Mouse (Mus musculus) megakaryocyte, embryonic 14.5 days (primary cell): ENCODE data around the gene Fam205a1. TPM values are rescaled to one million over a fixed set of nuclear protein-coding genes. Genes with fewer than 3 reads are reported as not detected.
"Not testable (repeated sequence)": the region's sequence is repeated elsewhere in the genome, so short reads cannot be mapped to it uniquely, and the experiment has no call there.

Source experiments
- H3K27me3 ChIP-seq: replicated peaks from 2 replicates; pipeline ENCODE3; 2012; ENCODE audit warnings: inconsistent platforms
- H3K36me3 ChIP-seq: replicated peaks from 2 replicates; pipeline ENCODE3; 2012; ENCODE audit warnings: low read length, inconsistent platforms, mixed read lengths
- H3K4me1 ChIP-seq: 2 replicates; pipeline ENCODE4 v1.6.1; 2012; ENCODE audit warnings: inconsistent platforms
- H3K4me3 ChIP-seq: replicated peaks from 2 replicates; pipeline ENCODE3; 2012; ENCODE audit warnings: moderate library complexity, mild to moderate bottlenecking, inconsistent platforms
- H3K9me3 ChIP-seq: 2 replicates; pipeline ENCODE4 v1.6.1; 2012; ENCODE audit warnings: inconsistent platforms
- FLI1 ChIP-seq: IDR thresholded peaks from 2 replicates; pipeline ENCODE4 v1.6.1; 2012; ENCODE audit warnings: low read length, inconsistent platforms, mixed read lengths
- GATA1 ChIP-seq: IDR thresholded peaks from 3 replicates; pipeline ENCODE4 v1.6.1; 2012; ENCODE audit warnings: mixed read lengths, low read length, inconsistent platforms, borderline replicate concordance
- polyA plus RNA-seq: library from polyadenylated mRNA; stranded (reverse); fragments of >175 nt; gene quantifications from 2 replicates; pipeline ENCODE4 v1.2.3, GENCODE M21; 2012; ENCODE audit warnings: low replicate concordance; ENCODE audit not compliant: insufficient read depth

Gene Fam205a1
- 0.07 TPM in 1 of 2 replicates, not detected in the other for polyA plus RNA-seq

DNA sequence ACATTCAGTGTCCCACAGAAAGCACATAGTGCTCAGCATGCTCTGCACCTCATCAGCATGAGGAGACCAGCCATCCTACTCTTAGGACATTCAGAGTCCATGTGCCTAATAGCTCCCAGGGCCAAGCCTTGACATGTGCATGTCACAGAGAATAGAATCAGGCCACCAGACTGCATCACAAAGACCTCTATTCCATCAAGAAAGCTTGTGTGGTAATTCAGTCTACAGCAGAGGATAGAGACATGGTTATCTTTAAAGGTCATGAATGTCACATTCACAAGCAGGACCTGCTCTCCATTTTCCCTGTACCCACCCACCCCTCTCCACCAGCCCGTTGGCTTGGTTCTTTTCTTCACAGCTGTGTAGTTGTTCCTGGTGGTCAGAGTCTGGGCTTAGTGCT, at the start of gene Fam205a1:
Gene Fam205a1, minus strand, starts transcription at position 101 of the 400 bp plus-strand sequence.
- not testable (repeated sequence) for H3K4me3 ChIP-seq, H3K4me1 ChIP-seq, H3K27me3 ChIP-seq, H3K36me3 ChIP-seq, H3K9me3 ChIP-seq

DNA sequence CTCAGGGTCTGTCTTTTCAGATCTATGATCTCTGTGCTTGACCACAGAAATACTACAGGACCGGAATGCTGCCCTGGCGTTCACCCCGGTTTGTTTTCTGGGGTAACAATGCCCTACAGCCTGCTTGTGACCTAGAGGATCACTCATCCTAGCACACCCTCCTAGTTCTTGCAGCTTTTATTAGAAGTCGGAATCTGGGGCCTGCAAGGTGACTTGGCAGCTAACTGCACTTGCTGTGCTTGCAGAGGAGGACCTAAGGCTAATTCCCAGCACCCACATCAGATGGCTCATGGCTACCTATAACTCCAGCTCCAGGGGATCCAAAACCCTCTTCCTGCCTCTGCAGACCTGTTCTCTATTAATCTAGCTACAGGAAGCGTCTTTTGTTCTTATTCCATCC, 49.0 kb upstream of the Fam205a1 start:
- no peaks in the 10 kb centered on the region for H3K4me1 ChIP-seq
- no peak overlapping the region for H3K4me3 ChIP-seq
- TF ChIP-seq FLI1 (no peak), GATA1 (no peak)
- peaks cover 17% of the 10 kb centered on the region for H3K27me3 ChIP-seq
- no peaks in the 10 kb centered on the region for H3K36me3 ChIP-seq
- no peaks in the 10 kb centered on the region for H3K9me3 ChIP-seq

GRCm38 (mm10) chr4:42902174-42902573, 48.5 kb upstream of the Fam205a1 start:
- Histone ChIP-seq H3K27me3 (peaks cover 19% of the 10 kb centered on the region), H3K4me1 (no peaks in the 10 kb centered on the region), H3K36me3 (no peaks in the 10 kb centered on the region), H3K4me3 (no peak overlapping the region), H3K9me3 (no peaks in the 10 kb centered on the region)
- no peak for TF ChIP-seq FLI1
- no peak for TF ChIP-seq GATA1

DNA sequence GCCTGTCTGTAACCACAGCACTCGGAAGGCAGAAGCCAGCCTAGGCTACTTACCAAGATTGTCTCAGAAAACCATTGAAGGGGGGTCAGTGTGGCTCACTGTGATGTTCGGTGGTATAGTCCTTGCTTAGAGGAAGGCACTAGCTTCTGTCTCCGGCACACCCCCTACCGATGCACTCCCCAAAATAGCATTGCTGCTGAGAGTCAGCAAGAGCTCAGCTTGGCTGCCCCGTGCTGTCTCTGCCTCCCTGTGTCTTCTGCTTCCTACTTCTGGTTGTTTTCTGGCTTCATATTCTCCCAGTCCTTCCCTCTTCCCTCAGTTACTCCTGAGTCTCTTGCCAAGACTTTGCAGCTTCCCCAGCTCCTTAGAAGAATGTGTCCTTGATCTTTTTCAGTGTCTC, 47.2 kb upstream of the Fam205a1 start:
- peaks cover 19% of the 10 kb centered on the region for H3K27me3 ChIP-seq
- H3K9me3 ChIP-seq: no peaks in the 10 kb centered on the region
- H3K36me3 ChIP-seq: no peaks in the 10 kb centered on the region
- no peaks in the 10 kb centered on the region for H3K4me1 ChIP-seq
- H3K4me3 ChIP-seq: no peak overlapping the region
- TF ChIP-seq FLI1 (no peak), GATA1 (no peak)

DNA sequence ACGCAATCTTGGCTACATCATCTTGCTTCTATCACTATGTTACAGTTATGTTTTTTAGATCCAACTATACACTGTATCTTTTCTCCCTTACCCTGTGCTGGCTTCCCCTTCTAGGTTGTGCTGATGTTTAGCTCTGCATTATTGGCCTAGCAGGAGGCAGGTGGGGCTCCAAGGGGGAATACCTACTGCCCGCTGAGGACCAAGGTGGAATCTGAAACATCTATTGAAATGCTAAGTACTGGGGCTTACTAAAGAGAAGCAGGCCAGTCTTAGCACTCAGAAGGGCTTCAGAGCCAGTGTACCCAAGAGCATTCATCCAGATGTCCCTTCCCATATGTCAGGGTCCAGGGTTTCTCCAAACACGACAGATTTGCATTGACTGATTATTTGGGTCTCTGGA, 45.2 kb upstream of the Fam205a1 start:
- no peak for TF ChIP-seq FLI1
- no peak for TF ChIP-seq GATA1
- Histone ChIP-seq H3K4me3 (no peak overlapping the region), H3K36me3 (no peaks in the 10 kb centered on the region), H3K9me3 (no peaks in the 10 kb centered on the region), H3K27me3 (peaks cover 15% of the 10 kb centered on the region), H3K4me1 (no peaks in the 10 kb centered on the region)

GRCm38 (mm10) chr4:42895118-42895517, 41.4 kb upstream of the Fam205a1 start:
- Histone ChIP-seq H3K4me3 (no peak overlapping the region), H3K4me1 (no peaks in the 10 kb centered on the region), H3K36me3 (no peaks in the 10 kb centered on the region), H3K27me3 (peaks cover 8% of the 10 kb centered on the region), H3K9me3 (0 out of 2 replicates have a peak, but pooled peaks cover 4% of the 10 kb centered on the region)
- no peak for TF ChIP-seq FLI1
- no peak for TF ChIP-seq GATA1

- H3K4me3 ChIP-seq: no peak overlapping the region
- peaks cover 2% of the 10 kb centered on the region for H3K27me3 ChIP-seq
- no peak for TF ChIP-seq FLI1
- TF ChIP-seq GATA1: no peak
- no peaks in the 10 kb centered on the region for H3K4me1 ChIP-seq
- H3K9me3 ChIP-seq: 0 out of 2 replicates have a peak, but pooled peaks cover 4% of the 10 kb centered on the region
- no peaks in the 10 kb centered on the region for H3K36me3 ChIP-seq
Measured at GRCm38 (mm10) chr4:42891176-42891575, 37.5 kb upstream of the Fam205a1 start.

DNA sequence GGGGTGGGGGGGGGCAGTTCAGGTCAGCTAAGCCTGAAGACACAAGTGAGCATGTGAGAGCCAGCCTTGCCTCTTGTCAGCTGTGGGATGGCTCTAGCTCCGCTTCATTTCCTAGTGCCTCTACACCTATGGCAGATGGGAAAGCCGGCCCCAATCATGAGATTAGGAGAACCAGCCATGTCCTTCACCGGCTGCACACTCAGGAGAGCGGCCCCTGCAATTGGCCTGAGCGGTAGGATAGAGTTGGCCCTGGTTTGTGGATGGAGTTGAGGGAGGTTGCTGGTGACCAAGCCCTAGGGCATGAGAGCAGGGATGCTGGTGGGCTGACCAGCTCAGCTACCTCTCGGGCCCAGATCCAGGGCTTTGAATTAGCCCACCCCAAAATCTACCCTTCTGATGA, 35.1 kb upstream of the Fam205a1 start:
- no peaks in the 10 kb centered on the region for H3K4me1 ChIP-seq
- H3K36me3 ChIP-seq: no peaks in the 10 kb centered on the region
- 0 out of 2 replicates have a peak, but pooled peaks cover 3% of the 10 kb centered on the region for H3K9me3 ChIP-seq
- H3K27me3 ChIP-seq: peaks cover 4% of the 10 kb centered on the region
- no peak for TF ChIP-seq FLI1
- TF ChIP-seq GATA1: no peak
- H3K4me3 ChIP-seq: no peak overlapping the region

DNA sequence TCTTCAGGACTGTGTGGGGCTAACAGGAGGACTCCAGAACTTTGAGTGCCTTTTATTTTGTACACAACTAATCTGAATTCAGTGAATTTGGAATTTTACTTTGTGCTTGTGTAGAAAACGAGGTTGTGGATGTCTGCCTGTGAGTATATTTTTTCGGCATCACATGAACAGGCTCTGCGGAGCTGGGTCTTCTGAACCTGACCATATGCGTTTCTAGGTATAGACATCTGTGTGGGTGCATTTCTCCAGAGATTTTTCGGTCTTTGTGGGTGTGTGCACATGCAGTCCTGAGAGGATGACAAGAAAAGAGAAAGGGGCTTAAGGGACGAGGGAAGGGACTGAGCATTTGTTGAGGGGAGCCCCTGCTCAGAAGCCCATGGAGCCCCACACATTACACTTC, 33.2 kb upstream of the Fam205a1 start:
- no peak for TF ChIP-seq GATA1
- no peak for TF ChIP-seq FLI1
- Histone ChIP-seq H3K4me1 (no peaks in the 10 kb centered on the region), H3K4me3 (no peak overlapping the region), H3K36me3 (no peaks in the 10 kb centered on the region), H3K27me3 (peaks cover 4% of the 10 kb centered on the region), H3K9me3 (no peaks in the 10 kb centered on the region)

DNA sequence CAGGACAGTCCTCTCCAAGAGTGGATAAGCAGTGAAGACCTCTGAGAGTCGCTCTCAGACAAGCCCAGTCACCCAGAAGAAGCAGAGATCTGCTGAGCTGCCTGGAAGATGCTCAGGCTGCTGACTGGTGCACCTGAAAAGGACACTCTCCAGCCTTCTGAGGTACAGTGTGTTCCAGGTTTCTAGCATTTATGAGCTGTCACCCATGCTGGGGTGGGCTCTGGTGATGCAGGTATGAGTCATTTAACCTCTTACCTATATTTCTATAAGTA, 26.9 kb upstream of the Fam205a1 start:
- no peak overlapping the region for H3K4me3 ChIP-seq

More for the DNA sequence above, 26.9 kb upstream of the Fam205a1 start:
- TF ChIP-seq GATA1 (no peak), FLI1 (no peak)
- Histone ChIP-seq H3K36me3 (no peaks in the 10 kb centered on the region), H3K9me3 (no peaks in the 10 kb centered on the region), H3K27me3 (peaks cover 12% of the 10 kb centered on the region), H3K4me1 (peaks cover 3% of the 10 kb centered on the region; the same call in 1 of the 2 replicates)
